Mouse (Mus musculus) lung, embryonic 15.5 days (tissue): ENCODE data around the gene Tpra1. TPM values are rescaled to one million over a fixed set of nuclear protein-coding genes. Genes with fewer than 3 reads are reported as not detected.

Experiments
- ATAC-seq: fragments of 200-750 bp; cut with Nextera tagmentation; 2 replicates; pipeline ENCODE4 v1.8.0; 2017; ENCODE audit warnings: moderate number of reproducible peaks, borderline replicate concordance; ENCODE audit not compliant: low FRiP score, low TSS enrichment; ENCODE audit errors: extremely low read depth
- H3K27ac ChIP-seq: fragments of 300-500 bp; sonication (generic); 2 replicates; pipeline ENCODE4 v1.5.1; 2015; ENCODE audit warnings: moderate library complexity, mild to moderate bottlenecking, inconsistent platforms
- H3K27me3 ChIP-seq: fragments of 300-500 bp; sonication (generic); 2 replicates; pipeline ENCODE4 v1.6.1; 2015; ENCODE audit warnings: inconsistent platforms
- H3K36me3 ChIP-seq: fragments of 300-500 bp; sonication (generic); 2 replicates; pipeline ENCODE4 v1.6.1; 2015; ENCODE audit warnings: inconsistent platforms
- H3K4me1 ChIP-seq: fragments of 300-500 bp; sonication (generic); 2 replicates; pipeline ENCODE4 v1.6.1; 2015; ENCODE audit warnings: inconsistent platforms
- H3K4me2 ChIP-seq: fragments of 300-500 bp; sonication (generic); 2 replicates; pipeline ENCODE4 v1.6.1; 2015; ENCODE audit warnings: inconsistent platforms, mild to moderate bottlenecking, moderate library complexity
- H3K4me3 ChIP-seq: fragments of 300-500 bp; sonication (generic); 2 replicates; pipeline ENCODE4 v1.5.1; 2015; ENCODE audit warnings: mild to moderate bottlenecking, inconsistent platforms
- H3K9ac ChIP-seq: fragments of 300-500 bp; sonication (generic); 2 replicates; pipeline ENCODE4 v1.6.1; 2015; ENCODE audit warnings: inconsistent platforms
- H3K9me3 ChIP-seq: fragments of 300-500 bp; sonication (generic); 2 replicates; pipeline ENCODE4 v1.6.1; 2016; ENCODE audit warnings: inconsistent platforms
- WGBS: fragments of 180-500 bp; shearing (Covaris S2); methylation state at CpG from one replicate; pipeline ENCODE4 v1.1.7; 2015; 5-methylcytosine and 5-hydroxymethylcytosine counted together
- polyA plus RNA-seq: library from polyadenylated mRNA; unstranded; fragments of >200 nt; fragmentation: Nextera tagmentation; extraction: Ambion mirVana; gene quantifications from 2 replicates; pipeline ENCODE4 v1.2.1, GENCODE M21; 2015

The Tpra1 gene
- polyA plus RNA-seq, 1 experiment from 2014 or later, result 75.8 TPM

DNA sequence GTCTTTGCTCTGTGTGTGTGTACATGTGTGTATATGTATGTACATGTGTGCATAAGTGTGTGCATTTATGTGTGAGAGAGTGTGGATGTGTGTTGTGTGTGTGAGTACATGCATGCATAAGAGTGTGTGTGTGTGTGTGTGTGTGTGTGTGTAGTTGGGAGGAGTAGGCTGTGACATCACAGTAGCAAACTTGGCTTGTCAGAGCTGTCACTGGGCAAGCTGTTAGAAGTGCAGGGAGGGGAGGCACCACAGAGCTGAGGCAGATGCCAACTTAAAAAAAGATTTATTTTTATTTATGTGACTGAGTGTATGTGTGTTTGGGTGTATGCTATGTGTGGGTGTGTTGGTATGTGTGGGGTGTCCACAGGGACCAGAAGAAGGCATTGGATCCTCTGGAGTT is 11.4 kb downstream of the Tpra1 start:
- no peak for ATAC-seq
- Histone ChIP-seq H3K4me1 (peaks cover 3% of the 10 kb centered on the region; the same call in 1 of the 2 replicates), H3K27me3 (no peaks in the 10 kb centered on the region), H3K4me2 (no peak overlapping the region), H3K27ac (no peak overlapping the region), H3K9ac (no peak overlapping the region), H3K9me3 (no peaks in the 10 kb centered on the region), H3K36me3 (peaks cover 18% of the 10 kb centered on the region), H3K4me3 (no peak overlapping the region)

DNA sequence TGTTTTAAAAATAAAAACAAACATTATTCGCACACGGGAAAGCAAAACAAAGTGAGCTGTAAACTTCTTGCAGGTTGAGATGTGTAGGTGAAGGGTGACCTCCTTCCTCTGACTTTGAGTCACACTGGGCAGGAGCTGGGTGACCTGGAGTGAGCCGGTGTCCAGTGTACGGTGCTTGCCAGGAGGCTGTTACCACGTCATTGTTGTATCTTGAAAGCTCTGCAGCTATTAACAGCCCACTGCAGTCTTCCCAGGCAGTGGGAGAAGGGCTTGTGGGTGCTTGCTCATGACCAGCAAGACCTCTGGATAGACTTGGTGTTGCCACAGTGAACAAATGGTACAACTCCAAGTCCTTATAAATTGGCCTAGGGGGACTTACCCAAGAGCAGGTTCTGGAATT is 12.7 kb downstream of the Tpra1 start:
- H3K36me3 ChIP-seq, result peaks cover 14% of the 10 kb centered on the region
- H3K4me3 ChIP-seq, result no peak overlapping the region
- ATAC-seq, result no peak
- H3K9ac ChIP-seq, result no peak overlapping the region
- H3K4me2 ChIP-seq, result no peak overlapping the region
- H3K27ac ChIP-seq, result no peak overlapping the region
- no peaks in the 10 kb centered on the region for H3K27me3 ChIP-seq
- no peaks in the 10 kb centered on the region for H3K9me3 ChIP-seq
- peaks cover 3% of the 10 kb centered on the region for H3K4me1 ChIP-seq
- WGBS, result 65% methylated on average over 5 of the region's 5 CpGs

DNA sequence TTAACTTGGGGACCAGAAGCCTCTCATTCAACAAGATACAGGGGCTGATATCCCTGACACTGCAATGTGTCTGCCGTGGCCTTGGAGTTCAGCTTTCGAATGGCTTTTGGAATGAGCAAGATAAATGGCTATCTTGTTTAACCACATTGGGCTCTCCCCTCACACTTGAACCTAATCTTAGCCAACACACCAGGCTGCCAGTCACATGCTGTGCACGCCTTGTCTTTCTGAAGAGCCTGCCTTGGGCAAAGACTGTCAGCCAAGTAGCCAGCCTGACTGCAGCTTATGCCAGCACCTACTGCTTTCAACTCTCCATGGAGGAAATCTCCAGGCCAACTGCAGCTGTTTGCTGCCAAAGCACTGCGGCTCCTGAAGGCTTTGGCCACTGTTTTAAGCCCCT is 13.5 kb downstream of the Tpra1 start:
- Histone ChIP-seq H3K36me3 (peaks cover 10% of the 10 kb centered on the region), H3K4me1 (peaks cover 3% of the 10 kb centered on the region), H3K27me3 (no peaks in the 10 kb centered on the region), H3K9me3 (no peaks in the 10 kb centered on the region), H3K4me2 (no peak overlapping the region), H3K27ac (no peak overlapping the region), H3K9ac (no peak overlapping the region), H3K4me3 (no peak overlapping the region)
- ATAC-seq, result no peak
- 61% methylated on average over 4 of the region's 4 CpGs for WGBS

DNA sequence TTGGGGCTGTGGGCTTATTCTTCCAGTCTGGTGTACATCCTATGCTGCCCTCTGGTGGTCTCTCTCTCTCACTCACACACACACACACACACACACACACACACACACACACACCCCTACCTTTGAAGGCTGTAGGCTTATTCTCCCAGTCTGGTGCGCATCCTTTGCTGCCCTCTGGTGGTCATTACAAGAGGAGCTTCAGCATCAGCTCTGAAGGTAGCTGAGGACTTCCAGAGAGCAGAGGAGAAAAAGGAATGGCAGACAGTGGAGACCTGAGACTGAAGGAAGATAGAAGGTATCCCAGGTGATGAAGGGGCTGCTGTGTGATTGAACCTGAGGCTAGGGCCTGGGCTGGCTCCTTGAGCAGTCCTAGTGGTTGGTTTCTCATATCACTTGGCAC is 14.1 kb downstream of the Tpra1 start:
- 0 out of 2 replicates have a peak, but pooled peaks cover 4% of the 10 kb centered on the region for H3K36me3 ChIP-seq
- peaks cover 3% of the 10 kb centered on the region for H3K4me1 ChIP-seq
- WGBS, result 53% methylated on average over 1 of the region's 1 CpGs
- H3K27ac ChIP-seq, result no peak overlapping the region
- H3K27me3 ChIP-seq, result no peaks in the 10 kb centered on the region
- ATAC-seq, result no peak; the same call in 1 of the 2 replicates
- no peak overlapping the region for H3K9ac ChIP-seq
- no peak overlapping the region for H3K4me3 ChIP-seq
- H3K4me2 ChIP-seq, result no peak overlapping the region
- no peaks in the 10 kb centered on the region for H3K9me3 ChIP-seq

DNA sequence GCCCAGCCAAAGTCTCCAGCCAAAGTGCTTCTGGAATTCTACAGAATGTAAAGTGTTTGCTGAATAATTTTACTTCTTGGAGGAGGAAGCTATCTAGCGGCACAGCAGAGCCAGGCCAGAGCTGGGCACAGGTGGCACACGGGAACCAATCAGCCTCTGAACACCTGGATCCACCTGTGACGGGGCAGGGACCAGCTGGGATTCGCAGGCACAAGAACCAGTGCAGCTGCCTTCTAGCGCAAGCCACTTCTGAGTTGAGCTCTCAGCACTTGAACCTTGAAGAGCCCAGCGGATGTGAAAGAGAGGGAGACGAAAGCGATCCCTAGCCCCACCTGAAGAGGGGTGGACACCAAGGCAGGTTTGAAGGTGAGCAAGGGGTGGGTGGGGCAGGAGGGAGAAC is 16.8 kb downstream of the Tpra1 start:
- no peak overlapping the region for H3K27ac ChIP-seq
- H3K4me2 ChIP-seq, result no peak overlapping the region
- no peaks in the 10 kb centered on the region for H3K27me3 ChIP-seq
- no peaks in the 10 kb centered on the region for H3K36me3 ChIP-seq
- H3K4me3 ChIP-seq, result no peak overlapping the region
- whole genome bisulfite sequencing, result 48% methylated on average over 8 of the region's 8 CpGs
- no peak overlapping the region for H3K9ac ChIP-seq
- ATAC-seq, result no peak
- peaks cover 2% of the 10 kb centered on the region; the same call in 1 of the 2 replicates for H3K4me1 ChIP-seq
- no peaks in the 10 kb centered on the region for H3K9me3 ChIP-seq

DNA sequence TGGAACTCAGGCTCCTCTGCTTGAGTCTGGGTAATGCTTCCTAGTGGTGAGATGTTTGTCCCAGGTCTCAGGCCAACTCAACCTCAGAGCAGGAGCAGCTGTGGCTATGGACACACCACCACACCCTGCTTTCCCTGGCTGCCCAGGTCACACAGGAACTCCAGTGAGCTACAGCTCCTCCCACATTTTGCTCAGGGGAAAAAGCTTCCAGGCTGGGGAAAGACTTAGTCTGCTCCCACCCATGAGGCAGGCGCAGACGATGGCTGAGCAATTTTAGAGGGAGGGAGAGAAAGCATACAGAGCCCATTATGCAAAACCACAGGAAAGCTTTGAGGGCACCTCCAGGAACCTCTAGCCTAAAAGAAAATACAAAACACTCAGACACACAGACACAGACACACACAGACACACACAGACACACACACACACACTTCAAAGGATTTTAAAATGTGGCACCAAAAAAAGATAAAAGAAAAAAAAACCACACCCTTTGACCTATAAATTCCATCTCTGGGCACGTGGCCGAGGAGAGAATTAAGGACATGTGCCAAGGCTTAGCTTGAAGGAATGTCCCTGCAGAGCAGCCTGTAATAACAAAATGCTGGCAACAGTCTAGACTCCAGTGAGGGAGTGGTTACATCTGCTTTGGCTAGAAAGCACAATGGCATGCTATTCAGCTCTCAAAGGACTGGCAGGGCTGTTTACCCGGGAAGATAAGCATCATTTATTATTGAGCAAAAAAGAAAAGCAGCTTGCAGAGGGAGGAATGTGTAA is 22.6 kb downstream of the Tpra1 start:
- H3K27me3 ChIP-seq, result no peaks in the 10 kb centered on the region
- peak; percentile 76 for ATAC-seq
- no peak overlapping the region for H3K4me2 ChIP-seq
- H3K27ac ChIP-seq, result peak overlapping the region; percentile 88
- H3K36me3 ChIP-seq, result no peaks in the 10 kb centered on the region
- no peak overlapping the region for H3K9ac ChIP-seq
- H3K9me3 ChIP-seq, result no peaks in the 10 kb centered on the region
- H3K4me3 ChIP-seq, result no peak overlapping the region
- H3K4me1 ChIP-seq, result peaks cover 42% of the 10 kb centered on the region
- WGBS, result 4% methylated on average over 5 of the region's 5 CpGs

DNA sequence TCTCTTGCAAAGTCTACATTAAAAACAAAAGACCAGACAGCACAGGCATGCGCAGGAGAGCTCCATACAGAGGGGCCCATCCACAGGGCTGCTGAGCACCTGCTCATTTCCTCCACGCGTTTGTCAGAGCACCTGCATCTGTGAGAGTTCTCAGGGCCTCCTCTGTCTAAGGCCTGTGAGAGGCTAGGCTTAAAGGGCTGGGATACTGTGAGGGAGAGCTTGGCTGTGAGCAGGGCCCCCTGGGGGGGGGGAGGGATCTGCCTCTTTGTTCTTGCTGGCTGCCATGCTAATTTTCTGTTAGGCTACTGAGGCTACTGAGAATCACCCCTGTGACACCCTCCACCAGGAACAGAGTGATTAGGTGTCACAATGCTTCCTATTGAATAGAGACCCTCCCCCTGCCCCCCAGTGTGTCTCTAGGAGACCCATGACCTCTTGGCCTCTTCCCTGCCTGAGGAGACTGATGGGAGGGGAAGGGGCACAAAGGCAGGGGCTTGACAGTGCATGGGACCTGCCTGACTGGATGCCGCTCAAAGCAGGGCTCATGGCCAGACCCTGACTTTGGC is 23.7 kb downstream of the Tpra1 start:
- Histone ChIP-seq H3K9ac (no peak overlapping the region), H3K4me2 (no peak overlapping the region), H3K4me3 (no peak overlapping the region)

DNA sequence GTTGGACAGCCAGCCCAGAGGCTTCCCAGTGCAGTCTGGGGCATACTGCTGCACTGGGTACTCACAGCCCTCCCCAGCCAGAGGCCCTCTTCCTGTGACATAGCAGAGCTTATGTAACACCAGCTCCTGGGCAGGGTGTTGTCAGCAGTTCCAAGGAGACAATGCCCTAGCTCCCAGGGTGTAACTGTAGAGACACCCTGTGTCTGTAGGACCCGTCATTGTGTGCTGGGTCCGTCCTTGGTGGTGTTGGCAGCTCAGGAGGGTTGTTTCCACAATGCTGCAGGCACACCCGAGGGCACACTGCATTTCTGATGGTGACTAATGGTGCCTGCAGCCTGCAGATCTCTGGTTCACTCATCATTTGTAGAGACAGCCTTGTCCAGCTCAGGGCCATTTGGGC is 24.8 kb downstream of the Tpra1 start:
- Histone ChIP-seq H3K4me3 (no peak overlapping the region), H3K9me3 (no peaks in the 10 kb centered on the region), H3K4me1 (peaks cover 57% of the 10 kb centered on the region), H3K27me3 (no peaks in the 10 kb centered on the region), H3K4me2 (no peak overlapping the region), H3K9ac (no peak overlapping the region), H3K36me3 (no peaks in the 10 kb centered on the region), H3K27ac (no peak overlapping the region)
- no peak for ATAC-seq
- 57% methylated on average over 3 of the region's 3 CpGs for WGBS

More for the DNA sequence above, 23.7 kb downstream of the Tpra1 start:
- WGBS, result 20% methylated on average over 4 of the region's 4 CpGs
- H3K9me3 ChIP-seq, result no peaks in the 10 kb centered on the region
- no peaks in the 10 kb centered on the region for H3K36me3 ChIP-seq
- peaks cover 50% of the 10 kb centered on the region for H3K4me1 ChIP-seq
- ATAC-seq, result peak; percentile 16; the same call in 1 of the 2 replicates
- H3K27me3 ChIP-seq, result no peaks in the 10 kb centered on the region
- H3K27ac ChIP-seq, result peak overlapping the region; percentile 88

DNA sequence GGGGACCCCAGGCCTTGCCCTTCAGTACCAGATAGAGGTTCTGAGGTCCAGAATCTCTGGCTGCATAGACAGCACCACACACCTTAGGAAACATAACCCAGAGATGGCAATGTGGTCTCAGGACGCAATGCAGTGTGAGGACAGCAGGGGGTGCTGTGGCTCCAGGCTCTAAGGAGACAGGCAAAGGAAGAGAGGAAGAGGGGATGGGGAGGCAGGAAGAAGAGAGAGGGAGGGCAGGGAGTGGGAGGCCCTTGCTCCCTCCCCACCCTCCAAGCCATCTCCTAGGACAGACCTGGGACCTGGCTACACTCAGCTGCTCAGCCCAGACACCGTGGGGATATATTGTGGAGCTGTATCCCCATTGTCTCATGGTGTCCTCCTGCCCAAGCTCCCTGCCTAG is 25.5 kb downstream of the Tpra1 start:
- Histone ChIP-seq H3K36me3 (no peaks in the 10 kb centered on the region), H3K4me2 (no peak overlapping the region), H3K27me3 (no peaks in the 10 kb centered on the region), H3K27ac (no peak overlapping the region), H3K4me1 (peaks cover 57% of the 10 kb centered on the region), H3K9ac (no peak overlapping the region), H3K9me3 (no peaks in the 10 kb centered on the region), H3K4me3 (no peak overlapping the region)
- peak; percentile 6; the same call in 1 of the 2 replicates for ATAC-seq
- WGBS, result 9% methylated on average over 2 of the region's 2 CpGs

DNA sequence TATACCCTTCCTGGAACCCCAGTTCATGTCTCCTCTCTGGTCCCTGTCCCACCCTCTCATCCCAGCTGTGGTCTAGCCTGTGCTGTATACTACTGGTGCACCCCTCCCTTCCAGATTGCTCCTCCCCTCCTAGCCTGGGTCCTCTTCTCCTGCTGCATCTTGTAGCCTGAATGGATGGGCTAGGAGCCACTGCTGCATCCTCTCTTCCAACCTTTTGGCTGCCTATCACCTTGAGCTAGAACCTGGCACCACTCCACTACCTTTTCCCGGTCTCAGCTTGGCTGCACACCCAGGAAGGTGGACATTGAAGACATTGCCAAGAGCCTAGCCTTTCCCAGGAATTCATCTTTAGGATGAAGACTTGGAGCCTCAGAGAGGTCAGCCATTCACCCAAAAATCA is 26.0 kb downstream of the Tpra1 start:
- Histone ChIP-seq H3K27ac (no peak overlapping the region), H3K4me1 (peaks cover 57% of the 10 kb centered on the region), H3K9me3 (no peaks in the 10 kb centered on the region), H3K27me3 (no peaks in the 10 kb centered on the region), H3K9ac (no peak overlapping the region), H3K4me2 (no peak overlapping the region), H3K4me3 (no peak overlapping the region), H3K36me3 (no peaks in the 10 kb centered on the region)
- 84% methylated on average over 1 of the region's 1 CpGs for WGBS
- no peak for ATAC-seq

DNA sequence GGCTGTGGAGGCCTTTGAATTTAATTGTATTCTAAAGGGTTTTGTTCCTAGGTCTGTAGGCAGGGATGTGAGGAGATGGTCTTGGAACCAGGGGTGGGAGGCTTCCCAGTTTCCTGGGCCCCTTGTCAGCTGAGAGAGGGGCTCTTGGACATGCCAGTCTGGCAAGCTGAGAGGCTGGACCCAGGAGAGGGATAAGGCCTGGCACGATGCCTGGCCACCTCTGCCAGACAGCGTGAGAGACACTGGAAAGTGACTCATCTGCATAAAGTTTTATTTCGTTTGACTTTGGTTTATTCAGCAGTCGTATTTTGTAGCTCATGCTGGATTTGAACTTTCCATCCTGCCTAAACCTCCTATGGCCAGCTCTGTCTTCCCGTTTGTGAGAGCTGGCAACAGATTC is 26.5 kb downstream of the Tpra1 start:
- peaks cover 57% of the 10 kb centered on the region for H3K4me1 ChIP-seq
- H3K4me3 ChIP-seq, result no peak overlapping the region
- H3K9ac ChIP-seq, result no peak overlapping the region
- H3K4me2 ChIP-seq, result no peak overlapping the region
- no peak for ATAC-seq
- H3K27ac ChIP-seq, result no peak overlapping the region
- H3K9me3 ChIP-seq, result no peaks in the 10 kb centered on the region
- H3K27me3 ChIP-seq, result no peaks in the 10 kb centered on the region
- H3K36me3 ChIP-seq, result no peaks in the 10 kb centered on the region
- WGBS, result 54% methylated on average over 5 of the region's 5 CpGs

DNA sequence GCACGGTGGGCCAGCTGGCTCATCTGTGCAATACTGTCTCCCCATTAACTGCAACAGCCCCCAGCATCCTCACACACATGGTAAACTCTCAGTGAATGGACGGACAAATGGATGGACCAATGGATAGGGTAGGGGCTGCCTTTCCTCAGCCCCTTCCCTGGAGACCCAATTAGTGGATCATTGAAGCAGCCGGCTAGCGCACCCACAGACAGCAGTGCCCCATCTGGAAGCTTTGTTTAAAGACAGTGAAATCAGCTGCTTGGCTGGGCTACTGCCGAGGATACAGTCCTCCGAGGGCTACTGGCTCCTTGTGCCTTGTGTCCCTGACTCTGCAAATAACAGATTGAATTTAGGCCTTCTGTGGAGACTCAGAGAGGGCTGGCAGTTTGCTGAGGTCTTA is 27.4 kb downstream of the Tpra1 start:
- Histone ChIP-seq H3K9me3 (no peaks in the 10 kb centered on the region), H3K4me3 (no peak overlapping the region), H3K27me3 (no peaks in the 10 kb centered on the region), H3K27ac (no peak overlapping the region), H3K9ac (no peak overlapping the region), H3K36me3 (no peaks in the 10 kb centered on the region), H3K4me1 (peaks cover 54% of the 10 kb centered on the region), H3K4me2 (no peak overlapping the region)
- ATAC-seq, result no peak
- 71% methylated on average over 6 of the region's 6 CpGs for WGBS
